Mouse (Mus musculus): ENCODE data around the gene Rbfox3. TPM values are rescaled to one million over a fixed set of nuclear protein-coding genes. Genes with fewer than 3 reads are reported as not detected.

The Rbfox3 gene
- polyA plus RNA-seq, 1 experiment from 2014 or later: 6.9 TPM

- Histone ChIP-seq H3K36me3 (ENCODE audit: control insufficient read depth, insufficient read depth, low read length) (no peaks in the 10 kb centered on the region), H3K4me1 (replicated peaks; ENCODE audit: control insufficient read depth, insufficient read depth, low read length) (peaks cover 5% of the 10 kb centered on the region; the same call in 1 of the 2 replicates), H3K27ac (ENCODE audit: low read depth, low read length) (no peak overlapping the region), H3K9ac (ENCODE audit: low read length) (no peak overlapping the region), H3K4me3 (ENCODE audit: low read depth, low read length) (no peak overlapping the region), H3K4me2 (ENCODE audit: low read depth, low read length, severe bottlenecking) (no peak overlapping the region), H3K27me3 (ENCODE audit: control insufficient read depth, insufficient read depth, low read length) (no peaks in the 10 kb centered on the region), H3K9me3 (ENCODE audit: control insufficient read depth, low read length) (no peaks in the 10 kb centered on the region)
- DNase-seq (ENCODE audit: low spot score) (no peak), ATAC-seq (replicated peaks; ENCODE audit: low FRiP score) (no peak)
- whole genome bisulfite sequencing: 8% methylated on average over 11 of the region's 11 CpGs
These were observed 29.5 kb downstream of the Rbfox3 start for GRCm38 (mm10) chr11:118881786-118882495.

GRCm38 (mm10) chr11:118879466-118880150, 31.8 kb downstream of the Rbfox3 start:
- Histone ChIP-seq H3K4me1 (replicated peaks; ENCODE audit: control insufficient read depth, insufficient read depth, low read length) (peaks cover 13% of the 10 kb centered on the region), H3K36me3 (ENCODE audit: control insufficient read depth, insufficient read depth, low read length) (no peaks in the 10 kb centered on the region), H3K9ac (ENCODE audit: low read length) (no peak overlapping the region), H3K4me2 (ENCODE audit: low read depth, low read length, severe bottlenecking) (no peak overlapping the region), H3K9me3 (ENCODE audit: control insufficient read depth, low read length) (no peaks in the 10 kb centered on the region), H3K27ac (ENCODE audit: low read depth, low read length) (no peak overlapping the region), H3K27me3 (ENCODE audit: control insufficient read depth, insufficient read depth, low read length) (no peaks in the 10 kb centered on the region), H3K4me3 (ENCODE audit: low read depth, low read length) (no peak overlapping the region)
- ATAC-seq (replicated peaks; ENCODE audit: low FRiP score) (no peak), DNase-seq (ENCODE audit: low spot score) (no peak)
- 90% methylated on average over 8 of the region's 8 CpGs for WGBS

GRCm38 (mm10) chr11:118878605-118879245, 32.7 kb downstream of the Rbfox3 start:
- Histone ChIP-seq H3K4me3 (ENCODE audit: low read depth, low read length) (no peak overlapping the region), H3K36me3 (ENCODE audit: control insufficient read depth, insufficient read depth, low read length) (no peaks in the 10 kb centered on the region), H3K4me2 (ENCODE audit: low read depth, low read length, severe bottlenecking) (no peak overlapping the region), H3K27ac (ENCODE audit: low read depth, low read length) (no peak overlapping the region), H3K27me3 (ENCODE audit: control insufficient read depth, insufficient read depth, low read length) (no peaks in the 10 kb centered on the region), H3K9me3 (ENCODE audit: control insufficient read depth, low read length) (no peaks in the 10 kb centered on the region), H3K9ac (ENCODE audit: low read length) (no peak overlapping the region), H3K4me1 (replicated peaks; ENCODE audit: control insufficient read depth, insufficient read depth, low read length) (peaks cover 13% of the 10 kb centered on the region)
- ATAC-seq (replicated peaks; ENCODE audit: low FRiP score): no peak
- DNase-seq (ENCODE audit: low spot score): no peak
- WGBS: 96% methylated on average over 13 of the region's 13 CpGs

GRCm38 (mm10) chr11:118875243-118875897, 36.0 kb downstream of the Rbfox3 start:
- Histone ChIP-seq H3K9ac (ENCODE audit: low read length) (no peak overlapping the region), H3K36me3 (ENCODE audit: control insufficient read depth, insufficient read depth, low read length) (no peaks in the 10 kb centered on the region), H3K9me3 (ENCODE audit: control insufficient read depth, low read length) (no peaks in the 10 kb centered on the region), H3K4me1 (replicated peaks; ENCODE audit: control insufficient read depth, insufficient read depth, low read length) (peaks cover 8% of the 10 kb centered on the region), H3K27ac (ENCODE audit: low read depth, low read length) (no peak overlapping the region), H3K4me3 (ENCODE audit: low read depth, low read length) (no peak overlapping the region), H3K27me3 (ENCODE audit: control insufficient read depth, insufficient read depth, low read length) (no peaks in the 10 kb centered on the region), H3K4me2 (ENCODE audit: low read depth, low read length, severe bottlenecking) (no peak overlapping the region)
- DNase-seq (ENCODE audit: low spot score) (no peak), ATAC-seq (replicated peaks; ENCODE audit: low FRiP score) (no peak)
- WGBS: 39% methylated on average over 5 of the region's 5 CpGs

- no peak overlapping the region for H3K27ac ChIP-seq (ENCODE audit: low read depth, low read length)
- no peak overlapping the region for H3K4me3 ChIP-seq (ENCODE audit: low read depth, low read length)
- 17% methylated on average over 7 of the region's 7 CpGs for WGBS
- ATAC-seq (replicated peaks; ENCODE audit: low FRiP score) (no peak), DNase-seq (ENCODE audit: low spot score) (no peak)
- no peaks in the 10 kb centered on the region for H3K9me3 ChIP-seq (ENCODE audit: control insufficient read depth, low read length)
- no peaks in the 10 kb centered on the region for H3K27me3 ChIP-seq (ENCODE audit: control insufficient read depth, insufficient read depth, low read length)
- H3K4me2 ChIP-seq (ENCODE audit: low read depth, low read length, severe bottlenecking): no peak overlapping the region
- H3K36me3 ChIP-seq (ENCODE audit: control insufficient read depth, insufficient read depth, low read length): no peaks in the 10 kb centered on the region
- H3K4me1 ChIP-seq (replicated peaks; ENCODE audit: control insufficient read depth, insufficient read depth, low read length): peaks cover 8% of the 10 kb centered on the region
- no peak overlapping the region for H3K9ac ChIP-seq (ENCODE audit: low read length)
These were observed 36.8 kb downstream of the Rbfox3 start for GRCm38 (mm10) chr11:118874487-118875095.

GRCm38 (mm10) chr11:118874022-118874421, 37.4 kb downstream of the Rbfox3 start:
- H3K9me3 ChIP-seq (ENCODE audit: control insufficient read depth, low read length): no peaks in the 10 kb centered on the region
- DNase-seq (ENCODE audit: low spot score) (no peak), ATAC-seq (replicated peaks; ENCODE audit: low FRiP score) (no peak)
- no peak overlapping the region for H3K4me3 ChIP-seq (ENCODE audit: low read depth, low read length)
- peaks cover 8% of the 10 kb centered on the region for H3K4me1 ChIP-seq (replicated peaks; ENCODE audit: control insufficient read depth, insufficient read depth, low read length)
- no peak overlapping the region for H3K27ac ChIP-seq (ENCODE audit: low read depth, low read length)
- WGBS: 57% methylated on average over 11 of the region's 11 CpGs
- H3K4me2 ChIP-seq (ENCODE audit: low read depth, low read length, severe bottlenecking): no peak overlapping the region
- H3K27me3 ChIP-seq (ENCODE audit: control insufficient read depth, insufficient read depth, low read length): no peaks in the 10 kb centered on the region
- H3K36me3 ChIP-seq (ENCODE audit: control insufficient read depth, insufficient read depth, low read length): no peaks in the 10 kb centered on the region
- H3K9ac ChIP-seq (ENCODE audit: low read length): no peak overlapping the region

GRCm38 (mm10) chr11:118871527-118871926, 39.9 kb downstream of the Rbfox3 start:
- WGBS: 77% methylated on average over 10 of the region's 10 CpGs
- no peak for DNase-seq (ENCODE audit: low spot score)

GRCm38 (mm10) chr11:118863360-118863759, 48.0 kb downstream of the Rbfox3 start:
- Histone ChIP-seq H3K9ac (ENCODE audit: low read length) (no peak overlapping the region), H3K4me1 (replicated peaks; ENCODE audit: control insufficient read depth, insufficient read depth, low read length) (no peaks in the 10 kb centered on the region), H3K36me3 (ENCODE audit: control insufficient read depth, insufficient read depth, low read length) (no peaks in the 10 kb centered on the region), H3K27me3 (ENCODE audit: control insufficient read depth, insufficient read depth, low read length) (no peaks in the 10 kb centered on the region), H3K4me3 (ENCODE audit: low read depth, low read length) (no peak overlapping the region), H3K4me2 (ENCODE audit: low read depth, low read length, severe bottlenecking) (no peak overlapping the region), H3K9me3 (ENCODE audit: control insufficient read depth, low read length) (no peaks in the 10 kb centered on the region), H3K27ac (ENCODE audit: low read depth, low read length) (no peak overlapping the region)
- ATAC-seq (replicated peaks; ENCODE audit: low FRiP score) (no peak), DNase-seq (ENCODE audit: low spot score) (no peak)
- WGBS: 82% methylated on average over 3 of the region's 3 CpGs

More at GRCm38 (mm10) chr11:118871527-118871926, 39.9 kb downstream of the Rbfox3 start:
- no peaks in the 10 kb centered on the region for H3K36me3 ChIP-seq (ENCODE audit: control insufficient read depth, insufficient read depth, low read length)
- H3K9ac ChIP-seq (ENCODE audit: low read length): no peak overlapping the region
- H3K9me3 ChIP-seq (ENCODE audit: control insufficient read depth, low read length): no peaks in the 10 kb centered on the region
- H3K4me3 ChIP-seq (ENCODE audit: low read depth, low read length): no peak overlapping the region
- H3K4me1 ChIP-seq (replicated peaks; ENCODE audit: control insufficient read depth, insufficient read depth, low read length): peaks cover 8% of the 10 kb centered on the region
- H3K27ac ChIP-seq (ENCODE audit: low read depth, low read length): no peak overlapping the region
- no peak for ATAC-seq (replicated peaks; ENCODE audit: low FRiP score)
- no peaks in the 10 kb centered on the region for H3K27me3 ChIP-seq (ENCODE audit: control insufficient read depth, insufficient read depth, low read length)
- H3K4me2 ChIP-seq (ENCODE audit: low read depth, low read length, severe bottlenecking): no peak overlapping the region

Measured in forebrain, embryonic 11.5 days (tissue).